Mouse (Mus musculus): ENCODE measurements around the gene Ppp1r2. TPM values are rescaled to one million over a fixed set of nuclear protein-coding genes. Genes with fewer than 3 reads are reported as not detected.

Ppp1r2 gene
- polyA plus RNA-seq, 1 experiment, result 72.3 TPM

- DNase-seq (ENCODE audit: low spot score), result no peak
Measured at GRCm38 (mm10) chr16:31290751-31291365, 15.8 kb upstream of the Ppp1r2 start.

GRCm38 (mm10) chr16:31290281-31290680 is 15.2 kb upstream of the Ppp1r2 start:
- no peak for DNase-seq (ENCODE audit: low spot score)

GRCm38 (mm10) chr16:31287712-31288111 is 12.6 kb upstream of the Ppp1r2 start:
- no peak for DNase-seq (ENCODE audit: low spot score)

GRCm38 (mm10) chr16:31286801-31287488 is 11.9 kb upstream of the Ppp1r2 start:
- DNase-seq (ENCODE audit: low spot score), result no peak

GRCm38 (mm10) chr16:31281981-31282380 is 6.9 kb upstream of the Ppp1r2 start:
- DNase-seq (ENCODE audit: low spot score), result no peak

GRCm38 (mm10) chr16:31280176-31280575 is 5.1 kb upstream of the Ppp1r2 start:
- DNase-seq (ENCODE audit: low spot score), result no peak

- no peak for DNase-seq (ENCODE audit: low spot score)
Measured at GRCm38 (mm10) chr16:31278581-31278980, 3.5 kb upstream of the Ppp1r2 start.

- DNase-seq (ENCODE audit: low spot score), result no peak
Measured at GRCm38 (mm10) chr16:31278081-31278480, 3.0 kb upstream of the Ppp1r2 start.

GRCm38 (mm10) chr16:31276962-31277361 is 1.9 kb upstream of the Ppp1r2 start:
- no peak for DNase-seq (ENCODE audit: low spot score)

GRCm38 (mm10) chr16:31276539-31276938 is 1.5 kb upstream of the Ppp1r2 start:
- DNase-seq (ENCODE audit: low spot score), result peak; percentile 33

- no peak for DNase-seq (ENCODE audit: low spot score)
Measured at GRCm38 (mm10) chr16:31274084-31274483, 993 bp downstream of the Ppp1r2 start.

GRCm38 (mm10) chr16:31266692-31267091 is 8.4 kb downstream of the Ppp1r2 start:
- DNase-seq (ENCODE audit: low spot score), result no peak

- DNase-seq (ENCODE audit: low spot score), result no peak
Measured at GRCm38 (mm10) chr16:31256151-31256550, 18.9 kb downstream of the Ppp1r2 start.

GRCm38 (mm10) chr16:31255685-31256084 is 19.4 kb downstream of the Ppp1r2 start:
- no peak for DNase-seq (ENCODE audit: low spot score)

GRCm38 (mm10) chr16:31249401-31249800 is 25.7 kb downstream of the Ppp1r2 start:
- DNase-seq (ENCODE audit: low spot score), result no peak

GRCm38 (mm10) chr16:31248717-31249116 is 26.4 kb downstream of the Ppp1r2 start:
- DNase-seq (ENCODE audit: low spot score), result no peak

GRCm38 (mm10) chr16:31247442-31247841 is 27.6 kb downstream of the Ppp1r2 start:
- DNase-seq (ENCODE audit: low spot score), result no peak

- DNase-seq (ENCODE audit: low spot score), result no peak
Measured at GRCm38 (mm10) chr16:31244053-31244452, 31.0 kb downstream of the Ppp1r2 start.

GRCm38 (mm10) chr16:31241433-31241832 is 33.6 kb downstream of the Ppp1r2 start:
- no peak for DNase-seq (ENCODE audit: low spot score)

- no peak for DNase-seq (ENCODE audit: low spot score)
Measured at GRCm38 (mm10) chr16:31240569-31240968, 34.5 kb downstream of the Ppp1r2 start.

GRCm38 (mm10) chr16:31238281-31238680 is 36.8 kb downstream of the Ppp1r2 start:
- no peak for DNase-seq (ENCODE audit: low spot score)

- no peak for DNase-seq (ENCODE audit: low spot score)
Measured at GRCm38 (mm10) chr16:31235457-31236310, 39.4 kb downstream of the Ppp1r2 start.

All from urinary bladder, adult 2 months (tissue).